Mouse (Mus musculus) megakaryocyte progenitor cell, adult 5-6 weeks (primary cell): ENCODE measurements at regions not wholly inside any gene's neighbourhood (a gene's known extent, or its start where the extent isn't known, plus 50 kb on each side); places are given as distances from the start of the nearest gene placed in this dataset.

ENCODE experiments used
- ATAC-seq: replicated peaks from 2 replicates; pipeline ENCODE4 v1.8.0; 2016; ENCODE audit warnings: mild to moderate bottlenecking, moderate TSS enrichment, inconsistent platforms; ENCODE audit not compliant: poor library complexity

DNA sequence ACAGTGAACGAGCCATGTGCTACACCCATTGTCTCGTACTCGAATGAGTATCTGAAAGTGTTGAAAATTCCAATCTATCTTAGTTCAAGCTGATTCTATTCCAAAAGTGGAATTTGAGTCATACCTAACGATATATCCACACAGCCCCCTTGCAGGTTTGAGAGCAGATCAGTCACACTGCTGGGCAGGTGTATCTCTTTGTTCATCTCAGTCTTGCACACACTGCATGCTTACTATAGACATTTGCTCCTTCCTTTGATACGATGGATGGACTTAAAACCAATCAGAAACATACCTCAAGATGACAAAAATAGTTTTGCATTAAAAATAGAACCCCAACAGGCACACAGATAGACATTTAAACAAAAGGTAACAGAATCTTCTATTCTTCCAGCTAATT lies 98.0 kb upstream of the Klf7 start:
- ATAC-seq = no peak

DNA sequence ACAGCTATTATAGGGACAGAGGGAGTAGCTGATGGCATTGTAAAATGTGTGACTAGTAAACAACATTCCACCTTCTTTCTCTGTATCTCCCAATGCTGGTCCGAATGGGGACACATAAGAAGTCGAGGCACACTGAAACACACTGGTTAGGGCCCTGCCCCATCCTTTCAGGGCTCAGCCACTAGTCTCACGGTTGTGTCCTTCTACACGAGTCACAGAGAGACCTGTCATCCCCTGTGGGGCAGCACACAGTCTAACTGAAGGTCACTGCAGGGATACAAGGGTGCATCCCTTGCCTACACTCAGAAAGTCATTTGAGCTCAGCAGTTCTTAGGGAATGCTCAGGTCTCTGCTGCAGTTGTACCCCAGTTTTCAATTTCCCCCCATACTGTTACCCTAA lies 93.6 kb upstream of the Klf7 start:
- no peak for ATAC-seq

DNA sequence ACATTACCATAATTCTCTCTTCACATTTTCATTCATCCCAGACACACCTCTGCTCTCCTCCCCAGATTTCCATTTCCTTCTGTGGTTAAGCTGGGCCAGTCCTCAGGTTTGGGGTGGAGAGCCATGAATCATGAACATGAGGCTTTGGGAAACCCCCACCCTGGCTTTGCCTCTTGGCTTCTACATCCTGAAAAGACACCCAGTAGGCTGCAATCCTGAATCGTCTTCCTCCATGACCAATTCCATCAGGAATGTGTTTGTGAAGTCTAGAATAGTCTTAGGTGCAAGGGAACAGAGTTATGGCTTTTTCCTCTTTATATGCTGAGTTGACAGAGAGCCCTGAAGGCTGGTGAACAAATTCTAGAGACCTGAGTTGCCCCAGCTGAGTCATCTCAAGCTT lies 87.0 kb upstream of the Klf7 start:
- ATAC-seq = no peak

DNA sequence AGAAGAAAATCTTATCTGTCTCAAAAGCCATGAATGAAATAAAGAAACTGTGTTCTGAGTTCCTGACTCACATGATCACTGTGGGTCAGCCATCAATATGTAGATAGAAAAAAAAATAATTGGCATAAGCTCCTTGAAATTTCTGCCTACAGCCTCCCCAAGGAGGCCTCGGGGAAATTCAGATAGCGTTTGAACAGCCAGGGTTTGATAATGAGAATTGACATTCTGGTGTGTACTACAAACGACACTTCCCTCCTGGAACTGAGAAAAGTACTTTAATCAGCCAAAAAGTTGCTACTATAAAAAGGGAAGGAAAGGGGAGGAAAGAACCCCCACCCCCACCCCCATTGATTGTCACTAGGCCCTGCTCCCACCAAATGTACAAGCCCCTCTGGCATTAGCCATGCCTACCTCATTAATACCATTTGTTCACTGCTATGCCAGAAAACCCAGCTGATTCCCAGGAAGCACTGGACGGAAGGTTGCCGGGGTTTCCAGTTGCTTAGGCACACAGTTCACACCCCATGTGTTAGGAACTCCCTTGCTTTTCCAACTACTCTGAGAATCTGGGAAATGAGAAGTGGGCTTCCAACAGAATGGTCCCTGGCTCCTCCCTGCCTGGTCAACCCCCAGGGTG lies 78.4 kb upstream of the Klf7 start:
- ATAC-seq = no peak

DNA sequence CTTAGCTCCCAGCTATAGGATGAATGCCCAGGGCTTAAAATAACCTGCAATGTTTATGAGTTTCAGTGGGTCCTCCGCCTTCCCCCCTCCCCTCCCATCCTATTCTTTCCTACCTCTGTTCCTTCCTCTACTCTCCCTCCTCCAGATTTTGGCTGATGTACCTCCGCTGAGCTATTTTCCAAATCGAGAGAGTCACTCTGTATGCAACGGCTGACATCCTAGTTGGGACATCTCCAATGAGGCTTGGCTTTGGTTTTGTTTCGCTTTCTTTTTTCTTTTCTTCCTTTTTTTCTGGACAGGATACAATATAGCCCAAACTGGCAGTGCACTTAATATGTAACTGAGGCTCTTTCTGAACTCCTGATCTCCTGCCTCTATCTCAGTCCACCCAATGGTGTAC lies 76.7 kb upstream of the Klf7 start:
- peak; percentile 68 for ATAC-seq

DNA sequence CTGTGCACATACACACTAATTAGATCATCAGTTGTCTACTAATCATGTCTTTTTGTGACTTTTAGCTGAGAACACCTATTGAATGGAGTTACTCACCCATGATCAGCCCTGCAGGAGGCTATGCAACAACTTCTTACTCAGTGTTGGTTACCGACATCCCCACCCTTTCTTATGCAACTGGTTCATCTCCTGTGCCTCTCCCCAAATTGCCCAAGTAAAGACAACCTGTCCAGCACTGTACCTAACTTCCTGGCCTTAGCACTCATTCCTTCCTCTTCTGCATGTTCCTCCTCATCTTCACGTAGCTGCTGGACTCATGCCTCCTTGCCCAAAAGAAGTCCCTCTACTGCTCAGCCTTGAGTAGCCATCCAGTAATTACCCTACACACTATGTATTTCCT lies 76.2 kb upstream of the Klf7 start:
- peak; percentile 71 for ATAC-seq

DNA sequence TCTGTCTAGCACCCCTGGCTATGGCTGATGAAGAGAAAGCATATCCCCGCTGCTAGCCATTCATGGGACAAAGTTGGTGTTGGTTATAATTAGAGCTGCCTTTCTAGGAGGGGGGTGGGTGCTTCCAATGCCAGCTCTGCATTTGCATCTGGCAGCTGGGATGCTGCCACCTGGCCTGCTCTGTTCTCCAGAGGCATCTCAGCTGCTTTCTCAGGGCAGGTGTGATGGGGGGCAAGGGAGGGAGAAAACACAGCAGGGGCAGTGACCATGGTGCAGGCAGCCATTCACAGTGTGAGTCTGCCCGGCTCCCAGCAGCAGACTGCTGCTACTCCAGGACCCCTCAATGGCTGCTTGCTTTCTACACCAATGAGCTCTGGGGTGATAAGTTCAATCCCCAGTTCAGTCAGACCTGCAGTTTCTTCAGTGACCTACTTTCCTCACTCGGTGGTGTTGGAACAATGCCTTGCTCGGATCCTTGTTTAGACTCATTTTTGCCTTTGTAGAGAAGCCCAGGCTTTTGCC lies 73.9 kb upstream of the Klf7 start:
- ATAC-seq = no peak

DNA sequence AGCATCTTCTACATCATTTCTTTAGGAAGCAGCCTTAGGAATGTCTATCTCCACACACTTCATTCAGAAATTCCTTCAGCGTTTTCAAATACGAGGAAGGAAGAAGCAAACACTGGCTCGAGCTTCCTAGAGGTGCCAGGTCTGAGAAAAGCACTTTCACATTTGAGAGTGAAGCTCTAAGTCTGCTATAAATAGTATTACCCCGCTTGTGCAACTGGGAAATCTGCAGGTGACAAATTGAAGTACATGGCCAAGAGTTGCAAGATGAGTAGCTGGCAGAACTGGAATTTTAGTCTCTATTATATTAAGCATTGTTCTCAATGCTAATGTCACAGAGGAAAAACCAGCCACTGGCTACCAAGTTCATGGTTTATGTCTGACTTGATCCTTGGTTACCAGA lies 73.2 kb upstream of the Klf7 start:
- no peak for ATAC-seq

DNA sequence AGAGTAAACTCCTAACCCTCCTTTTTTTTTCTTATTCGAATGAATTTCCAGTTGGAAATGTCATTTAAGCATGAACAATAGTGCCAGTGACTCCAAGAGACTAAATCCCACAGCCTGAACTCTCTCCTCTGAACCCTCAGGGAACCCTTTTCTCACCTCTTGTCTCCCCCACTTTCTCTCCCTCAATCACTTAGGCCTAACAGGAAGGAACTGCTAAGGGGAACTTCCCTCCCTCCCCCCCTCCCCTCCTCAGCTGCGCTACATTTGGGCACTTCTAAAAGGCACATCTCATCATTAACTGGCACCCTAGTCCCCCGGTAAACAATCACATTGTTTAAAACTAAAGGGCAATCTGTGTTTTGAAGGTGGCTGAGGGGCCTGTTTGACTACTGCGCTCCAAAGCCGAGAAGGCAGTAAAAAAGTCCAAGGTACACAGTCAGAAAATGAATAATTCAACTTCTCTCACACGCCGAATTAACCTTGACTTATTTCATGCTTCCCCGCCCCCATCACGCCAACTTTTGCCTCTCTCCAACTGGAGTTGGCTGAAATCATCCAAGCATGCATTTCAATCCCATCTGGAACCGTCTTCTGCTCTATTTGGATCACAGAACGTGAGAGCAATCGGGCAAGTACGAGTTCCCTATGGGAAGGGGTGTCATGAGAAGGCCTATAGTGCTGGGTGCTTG lies 71.2 kb upstream of the Klf7 start:
- 0 out of 2 replicates have a peak, but pooled peaks have one; percentile 23 for ATAC-seq

DNA sequence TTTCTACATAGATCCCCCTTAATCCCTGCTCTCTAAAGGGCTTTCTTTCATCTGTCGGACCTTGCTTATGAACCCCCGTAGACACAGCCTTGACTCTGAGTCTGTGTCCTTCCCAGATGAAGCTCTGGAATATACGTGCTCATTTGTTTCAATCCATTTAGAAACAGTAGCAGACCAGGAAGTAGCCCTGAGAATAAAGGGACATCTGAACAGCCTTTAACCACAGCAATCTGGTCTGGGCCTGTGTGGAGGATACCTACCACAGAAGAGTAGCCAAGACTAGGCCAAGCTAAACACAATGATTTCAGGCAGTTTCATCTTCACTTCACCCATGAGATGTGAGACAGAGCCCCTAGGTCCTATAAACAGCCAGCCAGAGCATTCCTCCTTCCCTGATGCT lies 70.7 kb upstream of the Klf7 start:
- ATAC-seq = no peak

DNA sequence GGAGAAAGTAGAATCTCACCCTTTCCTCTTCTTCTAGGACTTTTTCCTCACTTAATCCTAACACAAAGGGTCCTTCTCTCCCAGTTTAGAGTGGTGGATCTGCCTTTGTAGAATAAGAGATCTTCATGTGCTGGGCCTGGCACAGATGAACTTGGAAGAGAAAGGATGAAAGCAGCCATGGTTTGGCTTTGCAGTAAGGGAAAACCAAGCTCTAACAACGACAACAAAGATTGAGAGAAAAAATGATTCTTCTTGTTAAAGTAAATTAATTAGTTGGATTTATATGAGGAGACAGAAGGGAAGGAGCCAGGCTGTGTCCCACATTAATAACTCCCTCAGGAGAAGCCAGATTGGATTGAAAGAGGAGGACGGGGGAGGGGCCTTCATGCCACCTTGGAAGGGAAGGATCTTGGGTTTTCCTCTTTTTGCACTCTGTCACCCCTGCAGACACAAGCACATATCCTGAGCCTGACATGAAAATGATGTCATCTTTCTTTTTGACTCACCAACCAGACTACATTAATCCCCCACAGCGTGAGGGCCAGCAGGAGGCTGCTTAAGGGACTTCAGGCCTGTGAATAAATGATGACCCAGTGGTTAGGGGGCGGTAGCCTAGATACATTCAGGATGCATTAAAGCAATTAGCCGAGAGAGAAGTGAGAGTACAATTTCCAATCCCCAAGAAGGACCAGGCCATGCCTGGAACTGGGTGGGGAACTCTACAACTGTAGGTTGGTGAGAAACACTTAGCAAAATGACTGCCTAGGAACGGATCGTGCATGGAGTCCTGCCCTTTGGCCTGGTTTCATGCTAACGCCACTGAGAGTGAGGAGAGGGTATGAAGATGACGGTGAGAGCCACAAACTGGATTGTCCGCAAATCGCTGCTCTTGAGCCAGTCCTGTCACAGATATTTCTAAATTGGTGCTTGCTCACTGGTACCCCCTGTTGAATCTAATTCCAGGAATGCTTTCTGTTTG lies 69.4 kb upstream of the Klf7 start:
- 0 out of 2 replicates have a peak, but pooled peaks have one; percentile 8 for ATAC-seq

DNA sequence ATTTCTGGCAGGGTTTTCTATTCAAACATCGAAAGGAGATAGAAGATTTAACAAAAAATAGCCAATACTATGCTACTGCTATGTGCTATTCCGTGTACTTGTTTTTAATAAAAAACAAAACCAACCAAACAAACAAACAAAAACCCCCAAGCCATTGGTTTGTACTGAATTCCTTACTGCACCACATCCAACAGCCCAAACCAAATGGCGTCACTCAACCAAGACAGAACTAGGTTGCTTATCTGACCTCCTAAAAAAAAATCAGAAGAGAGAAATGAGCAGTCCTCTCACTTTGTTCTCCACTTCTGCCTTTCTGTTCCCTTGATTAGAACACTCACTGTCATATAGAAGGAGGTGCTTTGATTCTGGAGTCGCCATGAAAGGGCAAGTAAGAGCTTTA lies 68.6 kb upstream of the Klf7 start:
- no peak for ATAC-seq

DNA sequence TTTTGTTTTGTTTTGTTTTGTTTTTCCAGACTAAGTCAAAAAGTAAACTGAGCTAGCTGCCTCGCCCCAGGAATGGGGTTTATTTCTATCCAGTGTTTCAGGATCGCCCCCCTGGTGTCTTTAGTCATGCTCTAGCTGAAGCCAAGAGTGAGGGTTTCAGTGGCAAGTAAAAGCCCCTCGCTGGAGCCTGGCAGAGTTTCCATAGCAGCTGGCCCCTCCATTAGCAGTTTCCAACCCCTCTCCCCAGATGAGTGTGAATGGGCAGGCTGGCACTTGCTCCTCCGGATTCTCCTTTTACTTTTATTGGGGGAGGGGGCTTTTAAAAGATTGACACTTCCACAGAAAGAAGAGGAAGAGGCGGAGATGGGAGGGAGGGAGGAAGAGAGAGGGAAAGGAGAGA lies 68.0 kb upstream of the Klf7 start:
- no peak for ATAC-seq

DNA sequence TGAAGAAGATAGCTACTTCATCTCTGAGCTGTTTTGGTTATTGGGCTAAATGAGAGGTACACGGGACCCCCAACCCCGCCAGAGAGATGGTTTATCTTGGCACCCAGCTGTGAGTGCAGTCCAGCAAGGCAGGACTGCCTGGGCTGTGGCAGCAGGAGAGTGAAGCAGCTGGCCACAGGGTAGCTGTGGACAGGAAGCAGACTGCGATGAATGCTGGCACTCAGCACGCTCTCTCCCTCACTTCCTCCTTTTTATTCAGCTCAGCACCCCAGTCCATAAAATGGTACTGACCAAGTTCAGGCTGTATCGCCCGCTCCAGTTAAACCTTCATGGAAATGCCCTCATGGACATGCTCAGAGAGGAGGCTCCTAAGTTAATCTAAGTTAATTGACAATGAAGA lies 67.4 kb upstream of the Klf7 start:
- ATAC-seq = peak; percentile 93

DNA sequence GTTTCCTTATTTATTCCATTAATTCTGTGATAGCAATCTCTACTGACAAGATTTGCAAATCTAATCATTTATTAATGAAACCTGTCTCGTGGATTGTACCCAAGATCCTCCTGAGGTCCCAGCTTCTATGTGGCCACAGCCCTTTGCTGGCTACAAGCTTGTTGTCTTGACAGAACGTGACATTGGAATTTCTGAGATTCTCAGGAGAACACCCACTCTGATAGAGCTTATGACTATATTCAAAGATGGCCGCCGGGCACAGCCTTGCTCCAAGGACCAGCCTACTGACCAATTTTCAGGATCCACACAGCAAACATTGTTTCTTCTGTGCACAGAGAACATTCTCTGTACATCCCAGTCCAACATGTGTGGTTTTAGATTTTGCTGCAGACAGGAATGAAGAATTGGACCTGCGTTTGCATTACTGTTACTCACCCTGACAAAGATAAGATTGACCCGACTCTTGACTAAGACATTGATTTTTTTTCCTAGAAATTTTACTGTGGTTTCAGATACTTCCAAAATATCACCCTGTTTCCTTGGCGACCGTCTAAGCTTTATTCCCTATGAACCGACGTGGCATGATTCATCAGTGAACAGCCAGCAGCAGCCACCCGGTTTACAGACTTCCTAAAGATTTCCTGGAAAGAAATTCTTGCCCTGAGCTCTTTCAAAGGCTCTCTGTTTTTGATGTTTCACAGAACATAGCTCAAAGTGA lies 65.9 kb upstream of the Klf7 start:
- ATAC-seq = no peak

DNA sequence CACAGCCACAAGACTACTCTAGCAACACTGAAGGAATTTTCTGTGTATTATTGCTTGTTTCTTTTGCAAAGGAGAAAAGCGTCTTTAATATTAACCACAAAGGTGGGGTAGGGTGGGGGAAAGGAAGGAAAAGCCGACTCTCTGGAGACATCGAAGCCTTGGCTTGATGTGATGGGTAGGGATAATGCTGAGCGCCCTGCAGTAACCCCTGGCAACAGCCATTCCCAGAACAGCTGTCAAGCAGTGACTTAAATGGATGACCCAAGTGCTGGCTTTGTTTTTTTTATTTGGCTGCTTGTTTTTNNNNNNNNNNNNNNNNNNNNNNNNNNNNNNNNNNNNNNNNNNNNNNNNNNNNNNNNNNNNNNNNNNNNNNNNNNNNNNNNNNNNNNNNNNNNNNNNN lies 51.6 kb upstream of the Klf7 start:
- ATAC-seq = no peak

DNA sequence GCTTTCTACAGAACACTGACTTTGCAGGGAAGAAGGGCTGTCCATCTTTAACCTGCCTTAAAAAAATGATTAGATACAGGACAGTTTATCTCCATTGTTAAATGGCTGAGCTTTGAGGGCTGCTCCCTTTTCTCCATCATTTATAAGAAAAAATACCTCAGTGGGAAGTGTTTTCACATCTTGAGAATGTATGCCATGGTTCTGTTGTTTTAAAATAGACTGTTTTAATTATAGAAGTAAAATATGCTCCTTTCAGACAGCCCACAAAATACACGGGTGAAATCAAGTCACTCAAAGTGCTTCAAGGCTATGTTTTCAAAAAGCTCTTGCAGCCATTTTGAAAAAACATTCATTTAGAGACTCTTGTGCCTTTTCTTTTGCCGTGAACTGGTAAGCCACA lies 50.0 kb upstream of the Klf7 start:
- no peak for ATAC-seq
